Mouse (Mus musculus) liver, adult (tissue): ENCODE data around the gene Dnmt3c.

Experiments
- GATA4 ChIP-seq: IDR thresholded peaks from 2 replicates; pipeline ENCODE4 v1.6.1; 2014; ENCODE audit warnings: mild to moderate bottlenecking, low read length; ENCODE audit not compliant: insufficient replicate concordance

The Dnmt3c gene

GRCm38 (mm10) chr2:153710701-153711330, 14.4 kb downstream of the Dnmt3c start:
- no peak for TF ChIP-seq GATA4

- no peak for TF ChIP-seq GATA4
These were observed 16.2 kb downstream of the Dnmt3c start for GRCm38 (mm10) chr2:153712646-153713091.

- TF ChIP-seq GATA4: no peak
These were observed 16.8 kb downstream of the Dnmt3c start for GRCm38 (mm10) chr2:153713227-153713626.

- TF ChIP-seq GATA4: no peak
These were observed 26.6 kb downstream of the Dnmt3c start for GRCm38 (mm10) chr2:153723098-153723497.

GRCm38 (mm10) chr2:153724424-153724823, 28.0 kb downstream of the Dnmt3c start:
- TF ChIP-seq GATA4: no peak

GRCm38 (mm10) chr2:153724871-153725270, 28.4 kb downstream of the Dnmt3c start:
- no peak for TF ChIP-seq GATA4

- TF ChIP-seq GATA4: no peak
These were observed 28.8 kb downstream of the Dnmt3c start for GRCm38 (mm10) chr2:153725291-153725690.

GRCm38 (mm10) chr2:153734033-153734432, 37.6 kb downstream of the Dnmt3c start:
- TF ChIP-seq GATA4: no peak

- no peak for TF ChIP-seq GATA4
These were observed 44.3 kb downstream of the Dnmt3c start, which contains the start of gene Mapre1 for GRCm38 (mm10) chr2:153740500-153741436. Gene Mapre1 (plus strand): TSS chr2:153741274.

- TF ChIP-seq GATA4: no peak
These were observed 45.1 kb downstream of the Dnmt3c start for GRCm38 (mm10) chr2:153741437-153742065.

- TF ChIP-seq GATA4: no peak
These were observed 51.5 kb downstream of the Dnmt3c start for GRCm38 (mm10) chr2:153747994-153748393.

GRCm38 (mm10) chr2:153750363-153750762, 53.9 kb downstream of the Dnmt3c start:
- TF ChIP-seq GATA4: no peak

GRCm38 (mm10) chr2:153762121-153762520, 65.7 kb downstream of the Dnmt3c start:
- no peak for TF ChIP-seq GATA4

- no peak for TF ChIP-seq GATA4
These were observed 71.0 kb downstream of the Dnmt3c start for GRCm38 (mm10) chr2:153767484-153767883.

GRCm38 (mm10) chr2:153768881-153769280, 72.4 kb downstream of the Dnmt3c start:
- no peak for TF ChIP-seq GATA4

- no peak for TF ChIP-seq GATA4
These were observed 76.5 kb downstream of the Dnmt3c start for GRCm38 (mm10) chr2:153772950-153773349.

GRCm38 (mm10) chr2:153775472-153775871, 79.0 kb downstream of the Dnmt3c start:
- no peak for TF ChIP-seq GATA4
